Mouse (Mus musculus): ENCODE results near the gene Zfyve9. TPM values are rescaled to one million over a fixed set of nuclear protein-coding genes. Genes with fewer than 3 reads are reported as not detected.
"Not testable (repeated sequence)": the region's sequence is repeated elsewhere in the genome, so short reads cannot be mapped to it uniquely, and the experiment has no call there.

Gene Zfyve9
- polyA plus RNA-seq, 1 experiment from 2014 or later: 4.2 TPM

GRCm38 (mm10) chr4:108696934-108697333, 83.7 kb downstream of the Zfyve9 start:
- Histone ChIP-seq H3K9me3 (no peaks in the 10 kb centered on the region), H3K36me3 (replicated peaks) (peaks cover 4% of the 10 kb centered on the region), H3K4me3 (no peak overlapping the region), H3K27ac (replicated peaks) (no peak overlapping the region), H3K27me3 (replicated peaks; ENCODE audit: low read depth, poor library complexity, severe bottlenecking) (no peaks in the 10 kb centered on the region), H3K4me1 (no peaks in the 10 kb centered on the region)
- 56% methylated on average over 3 of the region's 3 CpGs for WGBS
- peak; percentile 27 for DNase-seq (ENCODE audit: low spot score)

GRCm38 (mm10) chr4:108691469-108691868, 89.1 kb downstream of the Zfyve9 start:
- peaks cover 45% of the 10 kb centered on the region for H3K36me3 ChIP-seq (replicated peaks)
- DNase-seq (ENCODE audit: low spot score): no peak
- no peak overlapping the region for H3K4me3 ChIP-seq
- 0 out of 2 replicates have a peak, but pooled peaks cover 2% of the 10 kb centered on the region for H3K9me3 ChIP-seq
- H3K27me3 ChIP-seq (replicated peaks; ENCODE audit: low read depth, poor library complexity, severe bottlenecking): no peaks in the 10 kb centered on the region
- no peak overlapping the region for H3K27ac ChIP-seq (replicated peaks)
- H3K4me1 ChIP-seq: no peaks in the 10 kb centered on the region

GRCm38 (mm10) chr4:108690479-108690878, 90.1 kb downstream of the Zfyve9 start:
- H3K27me3 ChIP-seq (replicated peaks; ENCODE audit: low read depth, poor library complexity, severe bottlenecking): no peaks in the 10 kb centered on the region

GRCm38 (mm10) chr4:108687098-108687497, 93.5 kb downstream of the Zfyve9 start:
- peaks cover 64% of the 10 kb centered on the region for H3K36me3 ChIP-seq (replicated peaks)
- H3K4me3 ChIP-seq; H3K9me3 ChIP-seq; H3K27me3 ChIP-seq (replicated peaks; ENCODE audit: low read depth, poor library complexity, severe bottlenecking); DNase-seq (ENCODE audit: low spot score); H3K27ac ChIP-seq (replicated peaks); H3K4me1 ChIP-seq: not testable (repeated sequence)
- 88% methylated on average over 6 of the region's 7 CpGs for WGBS

More at GRCm38 (mm10) chr4:108690479-108690878, 90.1 kb downstream of the Zfyve9 start:
- Histone ChIP-seq H3K4me3 (no peak overlapping the region), H3K36me3 (replicated peaks) (peaks cover 48% of the 10 kb centered on the region), H3K4me1 (no peaks in the 10 kb centered on the region), H3K27ac (replicated peaks) (no peak overlapping the region), H3K9me3 (0 out of 2 replicates have a peak, but pooled peaks cover 2% of the 10 kb centered on the region)
- DNase-seq (ENCODE audit: low spot score): no peak
- WGBS: 91% methylated on average over 3 of the region's 3 CpGs

GRCm38 (mm10) chr4:108686156-108686555, 94.4 kb downstream of the Zfyve9 start:
- Histone ChIP-seq H3K4me1 (no peaks in the 10 kb centered on the region), H3K27me3 (replicated peaks; ENCODE audit: low read depth, poor library complexity, severe bottlenecking) (no peaks in the 10 kb centered on the region), H3K36me3 (replicated peaks) (peaks cover 64% of the 10 kb centered on the region), H3K4me3 (no peak overlapping the region), H3K9me3 (0 out of 2 replicates have a peak, but pooled peaks cover 2% of the 10 kb centered on the region), H3K27ac (replicated peaks) (no peak overlapping the region)
- WGBS: 63% methylated on average over 3 of the region's 3 CpGs
- no peak for DNase-seq (ENCODE audit: low spot score)

- 83% methylated on average over 2 of the region's 2 CpGs for WGBS
- Histone ChIP-seq H3K27ac (replicated peaks) (no peak overlapping the region), H3K27me3 (replicated peaks; ENCODE audit: low read depth, poor library complexity, severe bottlenecking) (no peaks in the 10 kb centered on the region), H3K9me3 (no peaks in the 10 kb centered on the region), H3K36me3 (replicated peaks) (peaks cover 30% of the 10 kb centered on the region), H3K4me3 (no peak overlapping the region), H3K4me1 (no peaks in the 10 kb centered on the region)
- DNase-seq (ENCODE audit: low spot score): peak; percentile 12
These were observed 116.2 kb downstream of the Zfyve9 start for GRCm38 (mm10) chr4:108664407-108664806.

- 0 out of 2 replicates have a peak, but pooled peaks cover 6% of the 10 kb centered on the region for H3K4me1 ChIP-seq
- no peak overlapping the region for H3K4me3 ChIP-seq
- H3K9me3 ChIP-seq: no peaks in the 10 kb centered on the region
- H3K36me3 ChIP-seq (replicated peaks): peaks cover 91% of the 10 kb centered on the region
- 84% methylated on average over 5 of the region's 5 CpGs for WGBS
- H3K27ac ChIP-seq (replicated peaks): no peak overlapping the region
- no peak for DNase-seq (ENCODE audit: low spot score)
- H3K27me3 ChIP-seq (replicated peaks; ENCODE audit: low read depth, poor library complexity, severe bottlenecking): no peaks in the 10 kb centered on the region
These were observed 141.8 kb downstream of the Zfyve9 start for GRCm38 (mm10) chr4:108638752-108639151.

- H3K36me3 ChIP-seq (replicated peaks): peaks cover 93% of the 10 kb centered on the region
- 85% methylated on average over 3 of the region's 3 CpGs for WGBS
- no peak overlapping the region for H3K27ac ChIP-seq (replicated peaks)
These were observed 142.9 kb downstream of the Zfyve9 start for GRCm38 (mm10) chr4:108637721-108638120.

GRCm38 (mm10) chr4:108635101-108635500, 145.5 kb downstream of the Zfyve9 start:
- H3K36me3 ChIP-seq (replicated peaks): peaks cover 96% of the 10 kb centered on the region
- no peaks in the 10 kb centered on the region for H3K27me3 ChIP-seq (replicated peaks; ENCODE audit: low read depth, poor library complexity, severe bottlenecking)
- H3K27ac ChIP-seq (replicated peaks): peak overlapping the region; percentile 44
- H3K4me1 ChIP-seq: 0 out of 2 replicates have a peak, but pooled peaks cover 6% of the 10 kb centered on the region
- no peaks in the 10 kb centered on the region for H3K9me3 ChIP-seq
- no peak for DNase-seq (ENCODE audit: low spot score)
- H3K4me3 ChIP-seq: no peak overlapping the region

More at GRCm38 (mm10) chr4:108637721-108638120, 142.9 kb downstream of the Zfyve9 start:
- Histone ChIP-seq H3K9me3 (no peaks in the 10 kb centered on the region), H3K27me3 (replicated peaks; ENCODE audit: low read depth, poor library complexity, severe bottlenecking) (no peaks in the 10 kb centered on the region), H3K4me3 (no peak overlapping the region), H3K4me1 (0 out of 2 replicates have a peak, but pooled peaks cover 6% of the 10 kb centered on the region)
- no peak for DNase-seq (ENCODE audit: low spot score)

- WGBS: 73% methylated on average over 4 of the region's 4 CpGs
- H3K4me1 ChIP-seq: 0 out of 2 replicates have a peak, but pooled peaks cover 6% of the 10 kb centered on the region
- H3K27ac ChIP-seq (replicated peaks): peak overlapping the region; percentile 44
These were observed 145.9 kb downstream of the Zfyve9 start for GRCm38 (mm10) chr4:108634696-108635095.

GRCm38 (mm10) chr4:108633703-108634102, 146.9 kb downstream of the Zfyve9 start:
- 81% methylated on average over 12 of the region's 12 CpGs for whole genome bisulfite sequencing
- Histone ChIP-seq H3K4me3 (no peak overlapping the region), H3K9me3 (no peaks in the 10 kb centered on the region), H3K36me3 (replicated peaks) (peaks cover 98% of the 10 kb centered on the region), H3K4me1 (0 out of 2 replicates have a peak, but pooled peaks cover 6% of the 10 kb centered on the region), H3K27ac (replicated peaks) (no peak overlapping the region), H3K27me3 (replicated peaks; ENCODE audit: low read depth, poor library complexity, severe bottlenecking) (no peaks in the 10 kb centered on the region)
- no peak for DNase-seq (ENCODE audit: low spot score)

More at GRCm38 (mm10) chr4:108634696-108635095, 145.9 kb downstream of the Zfyve9 start:
- no peak for DNase-seq (ENCODE audit: low spot score)
- H3K27me3 ChIP-seq (replicated peaks; ENCODE audit: low read depth, poor library complexity, severe bottlenecking): no peaks in the 10 kb centered on the region
- no peak overlapping the region for H3K4me3 ChIP-seq
- no peaks in the 10 kb centered on the region for H3K9me3 ChIP-seq
- peaks cover 97% of the 10 kb centered on the region for H3K36me3 ChIP-seq (replicated peaks)

GRCm38 (mm10) chr4:108631616-108632015, 149.0 kb downstream of the Zfyve9 start:
- peaks cover 100% of the 10 kb centered on the region for H3K36me3 ChIP-seq (replicated peaks)
- DNase-seq (ENCODE audit: low spot score): no peak
- H3K4me1 ChIP-seq: 0 out of 2 replicates have a peak, but pooled peaks cover 6% of the 10 kb centered on the region
- H3K9me3 ChIP-seq: no peaks in the 10 kb centered on the region
- no peak overlapping the region for H3K27ac ChIP-seq (replicated peaks)
- 94% methylated on average over 4 of the region's 4 CpGs for WGBS
- H3K4me3 ChIP-seq: no peak overlapping the region
- no peaks in the 10 kb centered on the region for H3K27me3 ChIP-seq (replicated peaks; ENCODE audit: low read depth, poor library complexity, severe bottlenecking)

- Histone ChIP-seq H3K4me1 (0 out of 2 replicates have a peak, but pooled peaks cover 5% of the 10 kb centered on the region), H3K27me3 (replicated peaks; ENCODE audit: low read depth, poor library complexity, severe bottlenecking) (no peaks in the 10 kb centered on the region), H3K27ac (replicated peaks) (no peak overlapping the region), H3K9me3 (no peaks in the 10 kb centered on the region), H3K36me3 (replicated peaks) (peaks cover 100% of the 10 kb centered on the region), H3K4me3 (no peak overlapping the region)
- no peak for DNase-seq (ENCODE audit: low spot score)
- WGBS: 91% methylated on average over 9 of the region's 9 CpGs
These were observed 150.5 kb downstream of the Zfyve9 start for GRCm38 (mm10) chr4:108630096-108630495.
